Mouse (Mus musculus): ENCODE results near the gene Nlrc5.
A peak's percentile ranks its signal among the peaks of the same experiment; 100 is the strongest.

DNA sequence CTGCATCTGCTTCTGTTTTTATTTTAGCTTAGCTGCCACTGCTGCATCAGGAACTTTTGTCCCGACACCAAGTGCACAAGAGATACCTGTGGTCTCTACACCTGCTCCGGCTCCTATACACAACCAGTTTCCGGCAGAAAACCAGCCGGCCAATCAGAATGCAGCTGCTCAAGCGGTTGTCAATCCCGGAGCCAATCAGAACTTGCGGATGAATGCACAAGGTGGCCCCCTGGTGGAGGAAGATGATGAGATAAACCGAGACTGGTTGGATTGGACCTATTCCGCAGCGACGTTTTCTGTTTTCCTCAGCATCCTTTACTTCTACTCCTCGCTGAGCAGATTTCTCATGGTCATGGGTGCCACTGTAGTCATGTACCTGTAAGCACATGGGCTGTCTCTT, 42.0 kb upstream of the Nlrc5 start:
- TF ChIP-seq CTCF (IDR thresholded peaks at IDR 0.05) (peak; percentile 70), POLR2A (IDR thresholded peaks at IDR 0.05; ENCODE audit: insufficient read depth, low read depth, low read length) (no peak)

All from heart, adult 2 months (tissue).